Mouse (Mus musculus) ZHBTc4 (cell line): Measurements from ENCODE around the gene Gpr19.

ENCODE experiments used
- DNase-seq: peaks from one replicate; pipeline ENCODE4 v3.0.0-alpha.2; 2011; ENCODE audit warnings: low read depth, low spot score

Gene Gpr19

GRCm38 (mm10) chr6:134898095-134898965 is at the start of gene Gpr19:
Gene Gpr19 (minus strand): TSS chr6:134898578.
- DNase-seq = peak; percentile 98

GRCm38 (mm10) chr6:134947311-134948087 is 49.1 kb upstream of the Gpr19 start:
- peak; percentile 86 for DNase-seq

- DNase-seq = no peak
These were observed 48.5 kb upstream of the Gpr19 start for GRCm38 (mm10) chr6:134946858-134947257.

GRCm38 (mm10) chr6:134946054-134946453 is 47.7 kb upstream of the Gpr19 start:
- no peak for DNase-seq

- no peak for DNase-seq
These were observed 45.5 kb upstream of the Gpr19 start for GRCm38 (mm10) chr6:134943759-134944407.

GRCm38 (mm10) chr6:134939781-134940180 is 41.4 kb upstream of the Gpr19 start:
- DNase-seq = no peak

- DNase-seq = no peak
These were observed 35.9 kb upstream of the Gpr19 start for GRCm38 (mm10) chr6:134934305-134934704.

GRCm38 (mm10) chr6:134933207-134933558 is 34.8 kb upstream of the Gpr19 start:
- no peak for DNase-seq

GRCm38 (mm10) chr6:134932486-134933206 is 34.3 kb upstream of the Gpr19 start:
- DNase-seq = no peak

GRCm38 (mm10) chr6:134931146-134931545 is 32.8 kb upstream of the Gpr19 start:
- no peak for DNase-seq

GRCm38 (mm10) chr6:134930383-134930782 is 32.0 kb upstream of the Gpr19 start:
- no peak for DNase-seq

- DNase-seq = no peak
These were observed 31.5 kb upstream of the Gpr19 start for GRCm38 (mm10) chr6:134929926-134930325.

- no peak for DNase-seq
These were observed 30.5 kb upstream of the Gpr19 start for GRCm38 (mm10) chr6:134928889-134929310.

- peak; percentile 95 for DNase-seq
These were observed 29.9 kb upstream of the Gpr19 start for GRCm38 (mm10) chr6:134928096-134928888.

GRCm38 (mm10) chr6:134927595-134928095 is 29.3 kb upstream of the Gpr19 start:
- DNase-seq = no peak

- DNase-seq = peak; percentile 83
These were observed 28.6 kb upstream of the Gpr19 start for GRCm38 (mm10) chr6:134926803-134927594.

- DNase-seq = no peak
These were observed 27.9 kb upstream of the Gpr19 start for GRCm38 (mm10) chr6:134926338-134926705.

- DNase-seq = no peak
These were observed 27.4 kb upstream of the Gpr19 start for GRCm38 (mm10) chr6:134925673-134926337.

GRCm38 (mm10) chr6:134924262-134924661 is 25.9 kb upstream of the Gpr19 start:
- DNase-seq = no peak
